Mouse (Mus musculus) limb, embryonic 15.5 days (tissue): ENCODE data around the gene Selenop. TPM values are rescaled to one million over a fixed set of nuclear protein-coding genes. Genes with fewer than 3 reads are reported as not detected.

ENCODE experiments used
- ATAC-seq: fragments of 200-750 bp; cut with Nextera tagmentation; 2 replicates; pipeline ENCODE4 v1.8.0; 2017; ENCODE audit warnings: low read depth, moderate TSS enrichment; ENCODE audit not compliant: insufficient number of reproducible peaks, low FRiP score, low TSS enrichment
- H3K27ac ChIP-seq: fragments of 300-500 bp; sonication (generic); 2 replicates; pipeline ENCODE4 v1.5.1; 2015; ENCODE audit warnings: moderate library complexity, mild to moderate bottlenecking, inconsistent platforms
- H3K27me3 ChIP-seq: fragments of 300-500 bp; sonication (generic); 2 replicates; pipeline ENCODE4 v1.6.1; 2015; ENCODE audit warnings: inconsistent platforms
- H3K36me3 ChIP-seq: fragments of 300-500 bp; sonication (generic); 2 replicates; pipeline ENCODE4 v1.6.1; 2015; ENCODE audit warnings: inconsistent platforms
- H3K4me1 ChIP-seq: fragments of 300-500 bp; sonication (generic); 2 replicates; pipeline ENCODE4 v1.6.1; 2015; ENCODE audit warnings: inconsistent platforms
- H3K4me2 ChIP-seq: fragments of 300-500 bp; sonication (generic); 2 replicates; pipeline ENCODE4 v1.6.1; 2015; ENCODE audit warnings: mild to moderate bottlenecking, inconsistent platforms
- H3K4me3 ChIP-seq: fragments of 300-500 bp; sonication (generic); 2 replicates; pipeline ENCODE4 v1.5.1; 2015; ENCODE audit warnings: mild to moderate bottlenecking, inconsistent platforms
- H3K9ac ChIP-seq: fragments of 300-500 bp; sonication (generic); 2 replicates; pipeline ENCODE4 v1.6.1; 2015; ENCODE audit warnings: inconsistent platforms
- H3K9me3 ChIP-seq: fragments of 300-500 bp; sonication (generic); 2 replicates; pipeline ENCODE4 v1.6.1; 2016; ENCODE audit warnings: inconsistent platforms
- WGBS: fragments of 180-500 bp; shearing (Covaris S2); methylation state at CpG from one replicate; pipeline ENCODE4 v1.1.7; 2015; 5-methylcytosine and 5-hydroxymethylcytosine counted together
- polyA plus RNA-seq: library from polyadenylated mRNA; unstranded; fragments of >200 nt; fragmentation: Nextera tagmentation; extraction: Ambion mirVana; gene quantifications from 2 replicates; pipeline ENCODE4 v1.2.1, GENCODE M21; 2015

Gene Selenop
- polyA plus RNA-seq, 1 experiment from 2014 or later: 152 TPM

DNA sequence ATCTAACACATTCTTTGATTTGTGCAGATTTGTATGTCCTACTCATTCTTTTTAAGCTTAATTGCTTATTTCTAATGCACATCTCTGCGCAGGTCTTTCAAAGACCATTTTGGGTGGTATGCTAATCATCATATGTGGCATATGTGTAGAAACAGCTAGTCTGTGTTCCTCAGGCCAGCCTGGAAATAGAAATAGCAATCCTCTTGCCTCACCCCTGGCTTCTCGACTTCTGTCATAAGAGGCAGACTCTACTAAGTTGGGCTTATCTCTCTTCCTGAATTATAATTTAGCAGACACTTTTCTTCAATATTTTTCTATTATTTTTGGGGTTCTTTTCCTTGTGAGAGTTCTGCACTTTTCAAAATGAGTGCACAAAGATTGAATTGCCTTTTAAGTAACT lies 17.7 kb upstream of the Selenop start:
- no peak overlapping the region for H3K4me2 ChIP-seq
- no peak for ATAC-seq
- H3K9ac ChIP-seq: no peak overlapping the region
- no peaks in the 10 kb centered on the region for H3K36me3 ChIP-seq
- WGBS: 78% methylated on average over 2 of the region's 2 CpGs
- H3K9me3 ChIP-seq: no peaks in the 10 kb centered on the region
- H3K27ac ChIP-seq: no peak overlapping the region
- H3K27me3 ChIP-seq: no peaks in the 10 kb centered on the region
- peaks cover 5% of the 10 kb centered on the region; the same call in 1 of the 2 replicates for H3K4me1 ChIP-seq
- no peak overlapping the region for H3K4me3 ChIP-seq

DNA sequence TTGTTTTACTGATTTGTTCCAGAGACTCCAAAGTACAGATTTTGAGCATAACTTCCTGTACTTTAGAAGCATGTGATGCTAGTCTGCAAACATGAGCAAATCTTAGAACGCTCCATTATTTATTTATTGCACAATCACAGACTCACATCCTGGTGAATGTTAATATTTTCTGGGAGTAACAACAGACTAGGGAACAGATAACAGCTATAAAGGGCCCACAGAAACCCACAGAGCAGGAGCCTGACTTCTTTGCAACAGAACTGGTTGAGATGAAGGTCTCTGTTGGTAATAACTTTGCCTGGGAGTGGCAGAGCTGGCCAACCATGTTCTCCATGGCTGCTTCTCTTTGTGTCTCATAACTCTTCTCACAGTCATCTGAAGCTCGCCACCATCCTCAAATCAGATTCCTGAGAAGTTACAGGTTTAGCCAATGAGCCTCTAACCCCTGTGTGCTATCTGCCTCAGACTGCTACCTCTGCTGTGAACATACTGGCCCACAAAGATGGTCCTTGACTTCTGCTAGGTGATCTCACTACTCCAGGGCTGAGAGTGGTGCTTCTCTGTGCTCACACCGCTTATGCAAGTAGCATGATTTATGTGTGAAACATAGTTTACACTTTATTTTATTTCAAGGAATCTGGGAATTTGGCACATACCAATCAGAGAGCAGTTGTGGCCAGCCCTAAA lies 17.2 kb upstream of the Selenop start:
- peaks cover 5% of the 10 kb centered on the region; the same call in 1 of the 2 replicates for H3K4me1 ChIP-seq
- H3K27ac ChIP-seq: no peak overlapping the region
- ATAC-seq: no peak

DNA sequence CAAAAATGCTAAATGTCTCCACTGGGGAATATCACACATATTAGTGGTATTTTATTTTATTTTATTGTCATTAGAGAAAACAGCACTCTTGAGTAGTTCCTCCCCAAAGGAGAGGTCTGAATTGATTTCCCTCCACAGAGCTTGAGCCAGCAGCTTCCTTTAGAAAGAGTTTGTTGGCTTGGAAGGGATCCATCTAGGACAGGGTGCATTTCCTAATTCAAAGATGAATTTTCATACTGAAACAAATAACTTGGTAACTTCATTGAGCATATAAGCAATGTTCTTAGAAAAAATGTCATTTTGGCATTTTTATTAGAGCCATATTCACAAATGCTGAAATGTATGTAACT lies 16.7 kb upstream of the Selenop start:
- H3K9me3 ChIP-seq: no peaks in the 10 kb centered on the region
- no peaks in the 10 kb centered on the region for H3K36me3 ChIP-seq
- H3K4me2 ChIP-seq: no peak overlapping the region
- no peaks in the 10 kb centered on the region for H3K27me3 ChIP-seq
- no peak for ATAC-seq
- H3K27ac ChIP-seq: no peak overlapping the region
- no peak overlapping the region for H3K9ac ChIP-seq
- H3K4me3 ChIP-seq: no peak overlapping the region
- peaks cover 5% of the 10 kb centered on the region; the same call in 1 of the 2 replicates for H3K4me1 ChIP-seq

More for the DNA sequence above, 17.2 kb upstream of the Selenop start:
- Histone ChIP-seq H3K36me3 (no peaks in the 10 kb centered on the region), H3K9me3 (no peaks in the 10 kb centered on the region), H3K4me3 (no peak overlapping the region), H3K4me2 (no peak overlapping the region), H3K27me3 (no peaks in the 10 kb centered on the region), H3K9ac (no peak overlapping the region)
- WGBS: 60% methylated on average over 3 of the region's 3 CpGs

DNA sequence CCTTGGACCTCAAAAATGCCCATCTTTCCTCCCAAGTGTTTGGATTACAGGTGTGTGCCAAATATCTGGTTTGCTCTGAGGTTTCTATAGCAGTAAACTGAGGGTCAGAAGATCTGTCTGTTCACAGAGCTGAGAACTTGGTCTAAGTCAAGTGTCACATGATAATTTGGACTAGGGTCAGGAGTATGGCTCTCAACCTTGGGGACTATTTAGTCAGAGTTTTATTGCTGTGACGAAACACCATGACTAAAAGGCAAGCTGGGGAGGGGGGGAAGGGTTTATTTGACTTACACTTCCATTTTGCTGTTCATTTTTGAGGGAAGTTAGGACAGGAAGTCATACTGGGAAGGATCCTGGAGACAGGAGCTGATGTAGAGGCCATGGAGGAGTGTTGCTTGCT lies 9.3 kb upstream of the Selenop start:
- no peak overlapping the region for H3K27ac ChIP-seq
- H3K27me3 ChIP-seq: no peaks in the 10 kb centered on the region
- no peak overlapping the region for H3K4me2 ChIP-seq
- H3K36me3 ChIP-seq: no peaks in the 10 kb centered on the region
- no peak overlapping the region for H3K9ac ChIP-seq
- WGBS: 74% methylated on average over 1 of the region's 1 CpGs
- H3K4me3 ChIP-seq: no peak overlapping the region
- H3K9me3 ChIP-seq: no peaks in the 10 kb centered on the region
- ATAC-seq: no peak
- H3K4me1 ChIP-seq: no peaks in the 10 kb centered on the region

DNA sequence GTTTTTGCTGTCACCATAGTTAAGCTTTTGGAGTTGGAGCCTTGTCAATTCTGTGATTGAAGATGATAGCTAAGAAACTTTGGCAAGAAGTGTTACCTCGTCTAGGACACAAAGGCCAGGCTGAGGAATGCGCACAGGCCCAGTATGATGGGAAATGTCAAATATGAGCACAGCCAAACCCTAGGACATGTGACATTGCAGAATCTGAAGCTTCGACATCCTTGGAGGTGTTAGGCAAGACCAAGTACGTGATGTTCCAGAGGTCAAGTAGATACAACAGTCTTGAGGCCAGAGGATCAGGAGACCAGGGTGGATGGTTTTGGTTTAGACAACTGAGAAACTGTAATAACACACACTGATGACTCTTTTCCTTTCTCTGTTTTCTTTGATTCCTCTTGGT lies 8.0 kb upstream of the Selenop start:
- H3K27ac ChIP-seq: no peak overlapping the region
- H3K36me3 ChIP-seq: no peaks in the 10 kb centered on the region
- WGBS: 86% methylated on average over 4 of the region's 4 CpGs

DNA sequence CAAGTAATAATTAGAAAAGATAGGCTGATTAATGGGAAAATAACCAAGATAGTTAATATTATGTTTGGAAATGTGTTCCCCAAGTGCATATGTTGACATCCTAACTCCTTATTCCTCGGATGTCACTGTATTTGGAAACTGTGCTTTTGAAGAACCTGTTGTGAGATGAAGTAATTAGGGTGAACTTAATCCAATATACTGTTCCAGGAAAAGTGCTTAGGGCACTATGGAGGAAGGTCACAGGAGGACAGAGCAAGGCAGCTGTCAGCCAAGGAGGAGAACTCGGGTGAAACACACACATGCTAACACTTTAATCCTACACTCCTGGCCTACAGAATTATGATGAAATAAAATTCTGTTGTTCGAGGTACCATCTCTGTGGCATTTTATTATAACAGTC lies 5.5 kb upstream of the Selenop start:
- no peaks in the 10 kb centered on the region for H3K4me1 ChIP-seq
- no peak for ATAC-seq
- no peak overlapping the region for H3K4me3 ChIP-seq

More for the DNA sequence above, 8.0 kb upstream of the Selenop start:
- Histone ChIP-seq H3K4me2 (no peak overlapping the region), H3K4me1 (no peaks in the 10 kb centered on the region), H3K4me3 (no peak overlapping the region), H3K27me3 (no peaks in the 10 kb centered on the region), H3K9me3 (no peaks in the 10 kb centered on the region), H3K9ac (no peak overlapping the region)
- ATAC-seq: no peak

DNA sequence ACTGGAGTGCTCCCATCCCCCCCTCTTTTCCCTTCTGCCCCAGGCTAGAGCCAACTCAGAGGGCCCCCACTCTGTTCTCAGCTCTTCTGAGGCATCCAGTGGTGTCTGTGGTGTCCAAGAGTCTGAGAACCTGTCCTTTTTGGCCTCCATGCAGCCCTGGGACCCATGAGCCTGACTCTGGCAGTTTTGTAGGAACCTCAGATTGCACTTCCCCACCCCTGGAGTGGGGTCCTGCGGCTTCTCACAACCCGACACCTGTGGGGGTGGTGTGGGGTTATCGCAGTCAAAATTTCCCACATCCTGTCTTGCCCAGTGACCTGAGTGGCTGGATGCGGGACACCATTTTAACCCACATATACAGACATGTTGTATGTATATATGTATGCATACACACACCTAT lies 4.1 kb upstream of the Selenop start:
- no peaks in the 10 kb centered on the region for H3K36me3 ChIP-seq
- no peak overlapping the region for H3K4me3 ChIP-seq
- whole genome bisulfite sequencing: 85% methylated on average over 4 of the region's 4 CpGs
- H3K9me3 ChIP-seq: no peaks in the 10 kb centered on the region
- no peak overlapping the region for H3K27ac ChIP-seq
- H3K9ac ChIP-seq: no peak overlapping the region
- H3K27me3 ChIP-seq: no peaks in the 10 kb centered on the region
- H3K4me1 ChIP-seq: 0 out of 2 replicates have a peak, but pooled peaks cover 2% of the 10 kb centered on the region
- ATAC-seq: no peak
- H3K4me2 ChIP-seq: no peak overlapping the region

More for the DNA sequence above, 5.5 kb upstream of the Selenop start:
- H3K4me2 ChIP-seq: no peak overlapping the region
- 57% methylated on average over 3 of the region's 3 CpGs for WGBS
- no peaks in the 10 kb centered on the region for H3K27me3 ChIP-seq
- H3K36me3 ChIP-seq: no peaks in the 10 kb centered on the region
- no peak overlapping the region for H3K27ac ChIP-seq
- no peaks in the 10 kb centered on the region for H3K9me3 ChIP-seq
- no peak overlapping the region for H3K9ac ChIP-seq

DNA sequence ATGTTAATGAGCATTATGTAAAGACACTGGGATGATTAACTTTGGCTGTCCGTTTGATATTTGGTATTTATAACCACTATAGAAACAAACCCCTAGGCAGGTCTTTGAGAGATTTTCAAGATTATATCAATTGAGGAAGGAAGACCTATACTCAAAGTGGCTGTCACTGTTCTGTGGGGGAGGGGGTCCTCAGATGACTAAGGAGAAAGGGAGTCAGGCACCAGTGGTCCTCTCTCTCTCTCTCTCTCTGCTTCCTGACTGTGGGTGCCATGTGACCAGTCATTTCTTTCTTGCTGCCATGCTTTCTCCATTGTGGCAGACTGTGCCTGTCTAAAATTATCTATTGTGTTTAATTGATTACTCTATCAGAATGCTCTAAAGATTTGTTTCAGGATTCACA lies 3.5 kb upstream of the Selenop start:
- Histone ChIP-seq H3K27ac (no peak overlapping the region), H3K4me1 (peaks cover 6% of the 10 kb centered on the region), H3K9me3 (no peaks in the 10 kb centered on the region), H3K36me3 (no peaks in the 10 kb centered on the region), H3K4me2 (no peak overlapping the region), H3K27me3 (no peaks in the 10 kb centered on the region), H3K4me3 (no peak overlapping the region), H3K9ac (no peak overlapping the region)
- ATAC-seq: no peak
- WGBS: 85% methylated on average over 1 of the region's 1 CpGs

DNA sequence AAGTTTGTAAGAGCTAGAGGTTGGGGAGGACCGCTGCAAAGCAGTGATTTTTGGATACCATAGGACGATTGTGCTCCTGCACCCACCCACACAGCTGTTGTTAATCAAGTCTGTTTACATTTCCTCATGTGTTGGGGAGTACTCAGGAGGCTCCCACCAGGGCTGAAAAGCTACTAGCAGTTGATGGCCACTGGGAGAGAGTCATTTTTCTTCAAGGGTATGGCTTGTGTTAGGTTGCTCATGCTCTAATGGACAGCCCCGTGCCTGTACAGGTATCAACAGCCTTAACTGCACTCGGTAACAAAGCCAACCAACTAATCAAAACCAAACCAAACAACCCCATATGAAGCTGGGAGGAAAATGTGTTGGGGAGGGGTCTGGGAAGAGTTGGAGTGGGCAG lies 1.1 kb downstream of the Selenop start:
- no peak overlapping the region for H3K4me3 ChIP-seq
- H3K4me1 ChIP-seq: peaks cover 12% of the 10 kb centered on the region
- no peak for ATAC-seq
- H3K36me3 ChIP-seq: no peaks in the 10 kb centered on the region
- H3K9me3 ChIP-seq: no peaks in the 10 kb centered on the region
- peak overlapping the region; percentile 82; the same call in 1 of the 2 replicates for H3K27ac ChIP-seq
- H3K4me2 ChIP-seq: no peak overlapping the region
- WGBS: 23% methylated on average over 4 of the region's 4 CpGs
- no peaks in the 10 kb centered on the region for H3K27me3 ChIP-seq
- no peak overlapping the region for H3K9ac ChIP-seq

DNA sequence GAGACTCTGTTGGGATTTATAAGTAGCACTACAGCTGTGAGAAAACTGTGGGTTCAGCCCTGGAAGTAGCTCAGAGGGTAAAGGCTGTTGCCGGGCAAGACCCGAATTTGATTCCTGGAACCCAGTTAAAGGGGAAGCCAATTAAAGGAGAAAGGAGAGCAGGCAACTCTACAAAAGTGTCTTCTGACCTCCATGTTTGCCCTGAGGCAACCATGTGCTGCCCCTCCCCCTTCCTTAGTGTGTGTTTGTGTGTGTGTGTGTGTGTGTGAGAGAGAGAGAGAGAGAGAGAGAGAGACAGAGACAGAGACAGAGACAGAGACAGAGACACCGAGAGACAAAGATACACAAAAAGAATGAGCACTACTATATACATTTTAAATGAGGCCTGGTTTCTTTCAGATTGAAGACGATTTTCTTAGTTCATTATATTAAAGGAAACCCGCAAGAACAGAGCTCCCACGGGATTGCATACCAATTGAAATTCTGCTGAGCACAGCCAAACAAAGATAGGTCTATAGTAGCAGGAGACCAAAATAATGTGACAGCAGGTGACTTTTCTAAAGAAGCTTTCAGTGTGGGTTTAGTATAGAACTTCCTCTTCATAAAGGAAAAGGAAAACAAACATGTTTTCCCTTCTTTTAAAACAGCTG lies 1.8 kb downstream of the Selenop start:
- Histone ChIP-seq H3K27me3 (no peaks in the 10 kb centered on the region), H3K4me1 (peaks cover 12% of the 10 kb centered on the region), H3K9me3 (no peaks in the 10 kb centered on the region), H3K4me3 (peak overlapping the region; percentile 41), H3K36me3 (no peaks in the 10 kb centered on the region), H3K9ac (no peak overlapping the region), H3K4me2 (peak overlapping the region; percentile 43), H3K27ac (peak overlapping the region; percentile 82)
- WGBS: 15% methylated on average over 6 of the region's 6 CpGs
- peak; percentile 35; the same call in 1 of the 2 replicates for ATAC-seq

DNA sequence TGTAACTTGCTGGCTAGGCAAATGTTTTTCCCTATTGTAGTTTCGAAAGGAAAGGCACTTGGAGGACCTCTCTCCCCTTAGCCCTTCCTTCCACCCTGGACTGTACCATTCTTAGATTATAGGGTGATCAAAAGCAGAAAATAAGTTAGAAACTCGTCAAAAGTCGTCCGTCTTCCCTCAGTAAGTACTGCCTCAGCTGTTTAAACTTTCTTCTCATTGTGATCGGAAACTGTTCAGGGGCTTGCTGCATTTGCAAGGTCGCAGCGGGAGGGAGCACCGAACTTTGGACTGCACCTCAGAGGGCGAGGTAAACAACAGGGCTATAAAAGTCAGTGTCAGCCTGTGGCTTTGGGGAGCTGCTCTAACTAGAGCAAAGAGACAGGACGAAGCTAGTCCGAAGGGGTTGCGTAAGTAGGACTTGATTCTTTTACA lies 2.3 kb downstream of the Selenop start:
- H3K9me3 ChIP-seq: no peaks in the 10 kb centered on the region
- H3K36me3 ChIP-seq: no peaks in the 10 kb centered on the region
- WGBS: 2% methylated on average over 12 of the region's 12 CpGs
- no peaks in the 10 kb centered on the region for H3K27me3 ChIP-seq
- no peak overlapping the region for H3K9ac ChIP-seq
- peak overlapping the region; percentile 43 for H3K4me2 ChIP-seq
- peak overlapping the region; percentile 82 for H3K27ac ChIP-seq
- peaks cover 12% of the 10 kb centered on the region for H3K4me1 ChIP-seq
- peak; percentile 80 for ATAC-seq
- peak overlapping the region; percentile 41 for H3K4me3 ChIP-seq

DNA sequence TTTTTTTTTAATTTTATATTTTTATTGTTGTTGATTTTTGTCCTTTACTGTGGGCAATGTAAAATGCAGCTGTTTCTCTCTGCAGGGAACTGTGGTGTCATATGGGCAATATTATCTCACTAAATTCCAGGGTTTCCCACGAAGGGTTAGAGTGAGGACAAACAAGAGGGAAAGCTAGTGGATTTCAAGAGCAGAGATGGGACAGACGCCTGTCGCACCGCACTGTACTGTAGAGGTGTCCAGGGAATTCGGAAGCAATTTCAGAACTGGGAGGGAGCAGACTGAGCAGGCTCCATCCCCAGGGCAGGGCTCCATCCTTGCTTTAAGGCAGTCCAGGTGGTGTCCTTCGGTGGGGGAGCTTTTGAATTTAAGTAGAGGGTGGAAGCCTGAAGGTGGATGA lies 2.9 kb downstream of the Selenop start:
- no peaks in the 10 kb centered on the region for H3K9me3 ChIP-seq
- H3K4me1 ChIP-seq: peaks cover 12% of the 10 kb centered on the region
- H3K9ac ChIP-seq: peak overlapping the region; percentile 17; the same call in 1 of the 2 replicates
- H3K36me3 ChIP-seq: no peaks in the 10 kb centered on the region
- H3K27ac ChIP-seq: no peak overlapping the region
- 22% methylated on average over 6 of the region's 6 CpGs for WGBS
- no peaks in the 10 kb centered on the region for H3K27me3 ChIP-seq
- peak overlapping the region; percentile 43 for H3K4me2 ChIP-seq
- peak overlapping the region; percentile 41 for H3K4me3 ChIP-seq
- ATAC-seq: no peak
